Mouse (Mus musculus): ENCODE measurements around the gene Zfp646.
"Not testable (repeated sequence)": the region's sequence is repeated elsewhere in the genome, so short reads cannot be mapped to it uniquely, and the experiment has no call there.

DNA sequence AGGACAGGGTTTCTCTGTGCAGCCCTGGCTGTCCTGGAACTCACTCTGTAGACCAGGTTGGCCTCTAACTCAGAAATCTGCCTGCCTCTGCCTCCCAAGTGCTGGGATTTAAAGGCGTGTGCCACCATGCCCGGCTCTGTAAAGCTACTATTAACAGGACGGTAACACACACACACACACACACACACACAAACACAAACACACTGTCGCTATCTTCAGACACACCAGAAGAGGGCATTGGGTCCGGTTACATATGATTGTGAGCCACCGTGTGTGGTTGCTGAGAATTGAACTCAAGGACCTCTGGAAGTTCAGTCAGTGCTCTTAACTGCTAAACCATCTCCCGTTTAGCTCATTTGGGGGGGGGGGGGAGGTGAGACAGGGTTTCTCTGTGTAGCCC lies 19.9 kb downstream of the Zfp646 start:
- TF ChIP-seq CTCF (IDR thresholded peaks at IDR 0.05; ENCODE audit: extremely low read depth, insufficient read length, insufficient replicate concordance, low read depth, low read length); POLR2A (IDR thresholded peaks at IDR 0.05; ENCODE audit: low read depth, low read length): not testable (repeated sequence)
